Mouse (Mus musculus): ENCODE data around the gene Rxra. TPM values are rescaled to one million over a fixed set of nuclear protein-coding genes. Genes with fewer than 3 reads are reported as not detected.

The Rxra gene
- total and polyA plus RNA-seq, 2 experiments from 2014 or later = 2.1 to 19.3 TPM

- 22% methylated on average over 6 of the region's 6 CpGs for WGBS
- no peak overlapping the region for H3K27ac ChIP-seq (ENCODE audit: low read depth, low read length)
- TF ChIP-seq CTCF (IDR thresholded peaks at IDR 0.05; ENCODE audit: low read depth) = no peak
These were observed 88.2 kb downstream of the Rxra start for GRCm38 (mm10) chr2:27764256-27764936.

GRCm38 (mm10) chr2:27764937-27765319, 88.7 kb downstream of the Rxra start:
- ATAC-seq (peak; percentile 79), DNase-seq (peak; percentile 89)
- Histone ChIP-seq H3K9ac (peak overlapping the region; percentile 28; the same call in 1 of the 2 replicates), H3K9me3 (ENCODE audit: low read length) (no peaks in the 10 kb centered on the region), H3K4me1 (ENCODE audit: insufficient read depth) (no peaks in the 10 kb centered on the region), H3K4me3 (ENCODE audit: low read depth, low read length) (no peak overlapping the region), H3K4me2 (ENCODE audit: low read depth) (no peak overlapping the region), H3K36me3 (ENCODE audit: insufficient read depth) (0 out of 2 replicates have a peak, but pooled peaks cover under 1% of the 10 kb centered on the region), H3K27me3 (ENCODE audit: insufficient read depth, low read length) (no peaks in the 10 kb centered on the region), H3K27ac (ENCODE audit: low read depth, low read length) (no peak overlapping the region)
- TF ChIP-seq CTCF (IDR thresholded peaks at IDR 0.05; ENCODE audit: low read depth) = peak; percentile 94
- 33% methylated on average over 3 of the region's 3 CpGs for WGBS

More at GRCm38 (mm10) chr2:27764256-27764936, 88.2 kb downstream of the Rxra start:
- H3K27me3 ChIP-seq (ENCODE audit: insufficient read depth, low read length) = no peaks in the 10 kb centered on the region
- no peak overlapping the region for H3K4me2 ChIP-seq (ENCODE audit: low read depth)
- H3K4me3 ChIP-seq (ENCODE audit: low read depth, low read length) = no peak overlapping the region
- 0 out of 2 replicates have a peak, but pooled peaks cover 3% of the 10 kb centered on the region for H3K36me3 ChIP-seq (ENCODE audit: insufficient read depth)
- H3K9ac ChIP-seq = no peak overlapping the region
- H3K4me1 ChIP-seq (ENCODE audit: insufficient read depth) = no peaks in the 10 kb centered on the region; the same call in 1 of the 2 replicates
- DNase-seq = no peak
- ATAC-seq = peak; percentile 38
- no peaks in the 10 kb centered on the region for H3K9me3 ChIP-seq (ENCODE audit: low read length)

- no peaks in the 10 kb centered on the region for H3K36me3 ChIP-seq (ENCODE audit: insufficient read depth)
- H3K4me3 ChIP-seq (ENCODE audit: low read depth, low read length) = no peak overlapping the region
- no peak for DNase-seq
- no peak overlapping the region for H3K4me2 ChIP-seq (ENCODE audit: low read depth)
- no peaks in the 10 kb centered on the region for H3K27me3 ChIP-seq (ENCODE audit: insufficient read depth, low read length)
- H3K9me3 ChIP-seq (ENCODE audit: low read length) = no peaks in the 10 kb centered on the region
- H3K4me1 ChIP-seq (ENCODE audit: insufficient read depth) = no peaks in the 10 kb centered on the region
- no peak overlapping the region for H3K9ac ChIP-seq
- 61% methylated on average over 7 of the region's 7 CpGs for WGBS
- no peak for TF ChIP-seq CTCF (IDR thresholded peaks at IDR 0.05; ENCODE audit: low read depth)
- no peak overlapping the region for H3K27ac ChIP-seq (ENCODE audit: low read depth, low read length)
- ATAC-seq = no peak
These were observed 91.5 kb downstream of the Rxra start for GRCm38 (mm10) chr2:27767773-27768172.

- DNase-seq (no peak), ATAC-seq (no peak)
- Histone ChIP-seq H3K36me3 (ENCODE audit: insufficient read depth) (no peaks in the 10 kb centered on the region), H3K9ac (no peak overlapping the region), H3K27me3 (ENCODE audit: insufficient read depth, low read length) (no peaks in the 10 kb centered on the region), H3K27ac (ENCODE audit: low read depth, low read length) (no peak overlapping the region), H3K4me3 (ENCODE audit: low read depth, low read length) (no peak overlapping the region), H3K4me2 (ENCODE audit: low read depth) (no peak overlapping the region), H3K4me1 (ENCODE audit: insufficient read depth) (no peaks in the 10 kb centered on the region), H3K9me3 (ENCODE audit: low read length) (no peaks in the 10 kb centered on the region)
- 40% methylated on average over 5 of the region's 5 CpGs for WGBS
- TF ChIP-seq CTCF (IDR thresholded peaks at IDR 0.05; ENCODE audit: low read depth) = no peak
These were observed 93.5 kb downstream of the Rxra start for GRCm38 (mm10) chr2:27769701-27770100.

GRCm38 (mm10) chr2:27770205-27770604, 94.0 kb downstream of the Rxra start:
- peak; percentile 92 for TF ChIP-seq CTCF (IDR thresholded peaks at IDR 0.05; ENCODE audit: low read depth)
- Histone ChIP-seq H3K4me1 (ENCODE audit: insufficient read depth) (no peaks in the 10 kb centered on the region), H3K9ac (no peak overlapping the region; the same call in 1 of the 2 replicates), H3K27ac (ENCODE audit: low read depth, low read length) (no peak overlapping the region), H3K36me3 (ENCODE audit: insufficient read depth) (no peaks in the 10 kb centered on the region), H3K9me3 (ENCODE audit: low read length) (no peaks in the 10 kb centered on the region), H3K27me3 (ENCODE audit: insufficient read depth, low read length) (no peaks in the 10 kb centered on the region), H3K4me2 (ENCODE audit: low read depth) (no peak overlapping the region), H3K4me3 (ENCODE audit: low read depth, low read length) (no peak overlapping the region)
- 4% methylated on average over 4 of the region's 4 CpGs for WGBS
- DNase-seq (peak; percentile 86), ATAC-seq (peak; percentile 69)

GRCm38 (mm10) chr2:27771936-27772335, 95.7 kb downstream of the Rxra start:
- Histone ChIP-seq H3K9me3 (ENCODE audit: low read length) (no peaks in the 10 kb centered on the region), H3K4me1 (ENCODE audit: insufficient read depth) (no peaks in the 10 kb centered on the region), H3K4me2 (ENCODE audit: low read depth) (no peak overlapping the region), H3K9ac (no peak overlapping the region), H3K27ac (ENCODE audit: low read depth, low read length) (no peak overlapping the region), H3K27me3 (ENCODE audit: insufficient read depth, low read length) (no peaks in the 10 kb centered on the region), H3K36me3 (ENCODE audit: insufficient read depth) (no peaks in the 10 kb centered on the region), H3K4me3 (ENCODE audit: low read depth, low read length) (no peak overlapping the region)
- peak; percentile 89 for TF ChIP-seq CTCF (IDR thresholded peaks at IDR 0.05; ENCODE audit: low read depth)
- ATAC-seq (peak; percentile 47; the same call in 1 of the 2 replicates), DNase-seq (peak; percentile 77)
- WGBS = 21% methylated on average over 7 of the region's 7 CpGs

GRCm38 (mm10) chr2:27772841-27773388, 96.7 kb downstream of the Rxra start:
- no peaks in the 10 kb centered on the region for H3K36me3 ChIP-seq (ENCODE audit: insufficient read depth)
- no peak overlapping the region for H3K4me3 ChIP-seq (ENCODE audit: low read depth, low read length)
- H3K4me1 ChIP-seq (ENCODE audit: insufficient read depth) = no peaks in the 10 kb centered on the region
- H3K9me3 ChIP-seq (ENCODE audit: low read length) = no peaks in the 10 kb centered on the region
- DNase-seq (no peak), ATAC-seq (no peak)
- WGBS = 88% methylated on average over 7 of the region's 7 CpGs
- H3K27me3 ChIP-seq (ENCODE audit: insufficient read depth, low read length) = no peaks in the 10 kb centered on the region
- H3K27ac ChIP-seq (ENCODE audit: low read depth, low read length) = no peak overlapping the region
- H3K9ac ChIP-seq = no peak overlapping the region
- H3K4me2 ChIP-seq (ENCODE audit: low read depth) = no peak overlapping the region
- no peak for TF ChIP-seq CTCF (IDR thresholded peaks at IDR 0.05; ENCODE audit: low read depth)

All from forebrain, postnatal 0 days (tissue).